Comparison of ENCODE assay signal across 9 mouse cellular contexts in the genomic region with DNA sequence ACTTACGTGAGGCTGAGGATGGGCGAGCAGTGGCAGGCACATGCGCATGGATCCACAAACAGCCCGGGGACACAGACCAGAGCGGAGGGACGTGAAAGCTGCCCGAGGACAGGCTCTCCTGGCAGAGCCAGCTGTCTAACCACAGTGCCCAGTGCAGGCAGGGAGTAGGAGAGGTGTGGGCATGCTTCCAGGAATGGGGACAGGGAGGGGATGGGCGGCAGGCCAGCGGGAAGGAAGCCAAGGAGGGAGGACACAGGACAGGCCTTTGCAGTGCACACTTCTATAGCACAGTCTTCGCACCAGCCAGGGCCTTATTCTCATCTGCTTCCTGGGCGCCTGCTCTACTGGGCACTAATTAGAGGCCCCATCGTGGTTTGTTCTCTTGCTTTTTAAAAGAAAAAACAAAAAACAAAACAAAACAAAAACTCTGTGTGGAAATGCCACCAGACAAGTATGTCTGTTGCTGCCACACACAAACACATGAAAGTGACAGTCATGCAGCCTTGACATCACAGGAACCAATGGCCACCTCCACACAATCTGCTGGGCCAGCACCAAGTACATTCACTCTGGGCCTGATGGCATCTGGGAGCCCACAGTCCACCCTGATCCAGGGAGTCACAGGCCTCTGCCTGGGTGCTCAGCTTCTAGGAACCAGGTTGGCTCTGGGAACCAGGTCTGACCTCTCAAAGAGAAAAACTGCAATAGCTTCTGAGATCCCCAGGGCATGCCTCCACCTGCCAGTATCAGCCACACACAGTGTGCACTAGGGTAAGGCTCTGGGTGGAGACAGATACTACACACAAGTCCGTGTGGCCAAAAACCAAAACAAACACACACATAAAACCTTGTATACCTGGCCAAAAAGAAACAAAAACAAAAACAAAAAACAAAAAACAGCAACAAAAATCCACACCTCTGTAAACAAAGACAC. TPM values are rescaled to one million over a fixed set of nuclear protein-coding genes. Genes with fewer than 3 reads are reported as not detected.
DNase-seq lines count a peak whose midpoint lies in the region; ATAC-seq and TF ChIP-seq lines count a peak whose summit lies in the region.
"Had no signal": no experiment of that assay in that cellular context is flagged by ENCODE, and none has a peak within 500 bp of the region (broad histone marks: within the 10 kb centered on the region; RNA-seq: fewer than 3 reads in every experiment).

No protein-coding gene starts in this region.

- no peak for ATAC-seq in kidney, embryonic 15.5 days (replicated peaks; ENCODE audit: low FRiP score)
- ATAC-seq in lung, postnatal 0 days: peak; percentile 78
- 0 out of 2 replicates have a peak, but pooled peaks have one; percentile 13 for ATAC-seq in stomach, postnatal 0 days (ENCODE audit: low FRiP score, low TSS enrichment)

- no peak overlapping the region for H3K4me3 ChIP-seq in kidney, embryonic 15.5 days (replicated peaks)
- no peak overlapping the region for H3K4me3 ChIP-seq in lung, postnatal 0 days (ENCODE audit: low read depth, low read length)
- no peak overlapping the region for H3K4me3 ChIP-seq in stomach, postnatal 0 days (ENCODE audit: low read depth, low read length)
- H3K4me3 ChIP-seq: embryonic facial prominence, embryonic 13.5 days had no signal

- no peak overlapping the region for H3K4me2 ChIP-seq in kidney, embryonic 15.5 days
- no peak overlapping the region for H3K4me2 ChIP-seq in lung, postnatal 0 days (replicated peaks; ENCODE audit: low read depth, low read length)
- no peak overlapping the region for H3K4me2 ChIP-seq in stomach, postnatal 0 days (replicated peaks; ENCODE audit: low read depth)
- H3K4me2 ChIP-seq: embryonic facial prominence, embryonic 13.5 days had no signal

- WGBS in kidney, embryonic 15.5 days: 91% methylated on average over 13 of the region's 13 CpGs
- WGBS in lung, postnatal 0 days: 74% methylated on average over 13 of the region's 13 CpGs
- WGBS in stomach, postnatal 0 days: 82% methylated on average over 13 of the region's 13 CpGs

- H3K9me3 ChIP-seq in kidney, embryonic 15.5 days (replicated peaks): no peaks in the 10 kb centered on the region
- no peaks in the 10 kb centered on the region for H3K9me3 ChIP-seq in lung, postnatal 0 days (ENCODE audit: low read length)
- no peaks in the 10 kb centered on the region for H3K9me3 ChIP-seq in stomach, postnatal 0 days (ENCODE audit: control insufficient read depth, low read length)
- H3K9me3 ChIP-seq: embryonic facial prominence, embryonic 13.5 days had no signal

- no peak overlapping the region for H3K27ac ChIP-seq in kidney, embryonic 15.5 days
- no peak overlapping the region for H3K27ac ChIP-seq in lung, postnatal 0 days (ENCODE audit: low read length)
- no peak overlapping the region for H3K27ac ChIP-seq in stomach, postnatal 0 days (replicated peaks)
- H3K27ac ChIP-seq: embryonic facial prominence, embryonic 13.5 days had no signal

- H3K27me3 ChIP-seq in kidney, embryonic 15.5 days: no peaks in the 10 kb centered on the region
- H3K27me3 ChIP-seq in lung, postnatal 0 days (replicated peaks; ENCODE audit: insufficient read depth, low read length): no peaks in the 10 kb centered on the region
- no peaks in the 10 kb centered on the region for H3K27me3 ChIP-seq in stomach, postnatal 0 days (ENCODE audit: control insufficient read depth, insufficient read depth, low read length)
- H3K27me3 ChIP-seq: embryonic facial prominence, embryonic 13.5 days had no signal

- peaks cover 100% of the 10 kb centered on the region for H3K36me3 ChIP-seq in kidney, embryonic 15.5 days
- H3K36me3 ChIP-seq in lung, postnatal 0 days (ENCODE audit: insufficient read depth, low read length): peaks cover 48% of the 10 kb centered on the region
- peaks cover 49% of the 10 kb centered on the region for H3K36me3 ChIP-seq in stomach, postnatal 0 days (ENCODE audit: control insufficient read depth, insufficient read depth, low read length)

- no peak overlapping the region for H3K9ac ChIP-seq in kidney, embryonic 15.5 days
- H3K9ac ChIP-seq in lung, postnatal 0 days (replicated peaks; ENCODE audit: low read depth): no peak overlapping the region
- no peak overlapping the region for H3K9ac ChIP-seq in stomach, postnatal 0 days (ENCODE audit: low read length)
- H3K9ac ChIP-seq: embryonic facial prominence, embryonic 13.5 days had no signal

- intact Hi-C loops in gastrocnemius, postnatal 14 days (cut with DNase I; ENCODE audit: low total_unique reads): no loop called here

- no peak for TF ChIP-seq EP300 in lung, postnatal 0 days (IDR thresholded peaks at IDR 0.05)
- TF ChIP-seq EP300 in stomach, postnatal 0 days (optimal IDR thresholded peaks at IDR 0.05): no peak

- DNase-seq in kidney, adult 18-20 months: peak; percentile 86
- DNase-seq in cerebellum, adult 11-12 months: peak; percentile 76
- peak; percentile 73 for DNase-seq in gastrocnemius, postnatal 14 days
- DNase-seq in kidney, postnatal 36 days: peak; percentile 86 to 89
- peak; percentile 45 for DNase-seq in lung, postnatal 0 days (ENCODE audit: low spot score)
- peak; percentile 36 for DNase-seq in stomach, postnatal 0 days (ENCODE audit: low spot score)
- no peak for DNase-seq in spleen, adult 12 weeks (ENCODE audit: low spot score)

- no peaks in the 10 kb centered on the region for H3K4me1 ChIP-seq in kidney, embryonic 15.5 days
- H3K4me1 ChIP-seq in lung, postnatal 0 days (ENCODE audit: insufficient read depth, low read depth, low read length): no peaks in the 10 kb centered on the region
- no peaks in the 10 kb centered on the region for H3K4me1 ChIP-seq in stomach, postnatal 0 days (replicated peaks; ENCODE audit: control insufficient read depth, insufficient read depth)
- H3K4me1 ChIP-seq: embryonic facial prominence, embryonic 13.5 days had no signal

- no peak for TF ChIP-seq CTCF in lung, postnatal 0 days (IDR thresholded peaks at IDR 0.05)
- TF ChIP-seq CTCF in stomach, postnatal 0 days (IDR thresholded peaks at IDR 0.05; ENCODE audit: low read depth): no peak

RNA-seq across cellular contexts. Expression of gene Cttn, which starts 20.9 kb away (rescaled TPM):
- 167 and 180 TPM in 2 replicates for polyA plus RNA-seq in kidney, embryonic 15.5 days (2015; fragmentation: Nextera tagmentation; extraction: Ambion mirVana)
- 10 to 100 TPM; 32.6 to 35.8 TPM for total RNA-seq in gastrocnemius, postnatal 14 days (2021)
- polyA plus RNA-seq in lung, postnatal 0 days (2015; fragmentation: Nextera tagmentation; extraction: Ambion mirVana): 128 and 131 TPM in 2 replicates
- 137 and 141 TPM in 2 replicates for polyA plus RNA-seq in stomach, postnatal 0 days (2015; fragmentation: Nextera tagmentation; extraction: Ambion mirVana)
